Mouse (Mus musculus): ENCODE measurements around the gene Rasl10b. TPM values are rescaled to one million over a fixed set of nuclear protein-coding genes. Genes with fewer than 3 reads are reported as not detected.

The Rasl10b gene
- polyA plus RNA-seq, 1 experiment from 2014 or later: 29.6 TPM

GRCm38 (mm10) chr11:83408242-83408641 lies 695 bp upstream of the Rasl10b start:
- no peak for ATAC-seq (replicated peaks)
- Histone ChIP-seq H3K27me3 (no peaks in the 10 kb centered on the region), H3K9me3 (no peaks in the 10 kb centered on the region), H3K4me3 (no peak overlapping the region), H3K4me2 (replicated peaks) (no peak overlapping the region), H3K27ac (replicated peaks) (no peak overlapping the region), H3K4me1 (peaks cover 22% of the 10 kb centered on the region), H3K9ac (replicated peaks) (no peak overlapping the region), H3K36me3 (peaks cover 7% of the 10 kb centered on the region)
- WGBS: 50% methylated on average over 8 of the region's 8 CpGs

DNA sequence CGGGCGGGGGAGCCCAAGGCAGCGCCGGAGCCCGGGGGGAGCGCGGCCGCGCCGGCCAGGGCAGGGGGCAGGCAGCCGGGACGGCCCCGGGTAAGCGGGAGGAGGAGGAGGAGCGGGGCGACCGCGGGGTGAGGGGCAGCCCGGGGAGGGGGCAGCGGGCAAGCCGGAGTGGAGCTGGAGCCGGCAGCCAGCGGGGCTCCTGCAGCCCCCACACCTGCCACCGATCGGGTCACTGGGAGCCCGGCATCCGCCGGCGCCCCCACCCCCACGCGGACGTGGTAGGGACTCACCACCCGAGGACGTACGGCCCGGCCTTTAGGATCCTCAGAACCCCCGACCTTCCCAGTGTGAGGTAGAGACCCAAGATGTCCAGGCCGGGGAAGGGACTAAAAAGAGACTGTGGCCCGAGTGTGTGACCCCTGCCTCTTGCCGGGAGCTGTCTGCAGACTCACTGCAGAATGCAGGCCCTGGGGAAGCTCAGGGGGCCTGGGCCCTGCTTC lies 905 bp downstream of the Rasl10b start:
- WGBS: under 1% methylated on average over 32 of the region's 40 CpGs
- Histone ChIP-seq H3K4me3 (peak overlapping the region; percentile 92), H3K4me2 (replicated peaks) (peak overlapping the region; percentile 76), H3K4me1 (peaks cover 22% of the 10 kb centered on the region), H3K9me3 (no peaks in the 10 kb centered on the region), H3K27ac (replicated peaks) (peak overlapping the region; percentile 57), H3K36me3 (no peaks in the 10 kb centered on the region), H3K27me3 (no peaks in the 10 kb centered on the region), H3K9ac (replicated peaks) (peak overlapping the region; percentile 91)
- peak; percentile 46 for ATAC-seq (replicated peaks)

DNA sequence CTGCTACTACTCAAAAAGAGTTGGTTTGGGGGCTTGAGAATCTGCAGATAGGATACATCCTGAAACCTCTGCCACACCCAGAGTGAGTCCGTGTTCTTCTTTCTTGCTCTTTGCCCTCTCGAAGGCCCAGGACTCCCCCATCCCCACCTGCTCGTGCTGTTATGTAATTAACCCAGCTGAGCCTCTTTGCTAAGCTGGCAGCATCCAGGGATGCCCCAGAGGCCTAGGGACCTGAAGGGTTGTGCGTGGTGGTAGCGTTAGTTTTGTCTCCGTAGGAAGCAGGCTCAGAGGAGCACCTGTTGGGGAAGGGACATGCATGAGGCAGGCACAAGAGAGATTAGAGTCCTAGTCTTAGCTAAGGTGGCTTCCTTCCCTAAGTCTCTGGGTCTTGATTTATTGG lies 1.6 kb downstream of the Rasl10b start:
- no peaks in the 10 kb centered on the region for H3K9me3 ChIP-seq
- no peak for ATAC-seq (replicated peaks)
- H3K36me3 ChIP-seq: no peaks in the 10 kb centered on the region
- H3K27ac ChIP-seq (replicated peaks): no peak overlapping the region
- H3K4me3 ChIP-seq: peak overlapping the region; percentile 92
- 31% methylated on average over 6 of the region's 6 CpGs for WGBS
- no peaks in the 10 kb centered on the region for H3K27me3 ChIP-seq
- peak overlapping the region; percentile 91 for H3K9ac ChIP-seq (replicated peaks)
- peaks cover 22% of the 10 kb centered on the region for H3K4me1 ChIP-seq
- H3K4me2 ChIP-seq (replicated peaks): peak overlapping the region; percentile 76

DNA sequence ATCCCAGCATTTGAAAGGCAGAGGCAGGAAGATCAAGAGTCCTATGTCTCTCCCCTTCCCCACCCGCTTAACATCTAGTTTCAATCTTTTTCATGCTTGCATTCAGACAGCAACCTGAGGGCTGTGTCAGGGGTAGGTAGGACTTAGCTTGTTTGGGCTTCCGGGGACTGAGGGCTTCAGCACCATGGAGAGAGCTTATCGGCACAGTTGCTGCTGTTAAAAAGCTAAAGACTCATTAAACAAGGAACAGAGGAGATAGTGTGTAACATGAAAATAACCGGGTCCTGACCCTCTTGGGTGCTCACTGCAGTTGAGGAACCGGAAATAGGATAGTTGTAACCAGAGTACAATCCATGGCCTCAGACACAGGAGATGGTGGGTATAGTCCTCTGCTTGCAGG lies 8.1 kb downstream of the Rasl10b start:
- 12% methylated on average over 5 of the region's 5 CpGs for WGBS
- Histone ChIP-seq H3K27me3 (peaks cover 27% of the 10 kb centered on the region), H3K4me2 (replicated peaks) (no peak overlapping the region), H3K36me3 (no peaks in the 10 kb centered on the region), H3K27ac (replicated peaks) (no peak overlapping the region), H3K4me1 (peaks cover 8% of the 10 kb centered on the region), H3K9me3 (no peaks in the 10 kb centered on the region), H3K4me3 (no peak overlapping the region), H3K9ac (replicated peaks) (no peak overlapping the region)
- ATAC-seq (replicated peaks): no peak

- no peaks in the 10 kb centered on the region for H3K9me3 ChIP-seq
- H3K27me3 ChIP-seq: peaks cover 30% of the 10 kb centered on the region
- 63% methylated on average over 7 of the region's 7 CpGs for WGBS
- no peak overlapping the region for H3K4me2 ChIP-seq (replicated peaks)
- no peaks in the 10 kb centered on the region for H3K36me3 ChIP-seq
- H3K9ac ChIP-seq (replicated peaks): no peak overlapping the region
- peaks cover 8% of the 10 kb centered on the region for H3K4me1 ChIP-seq
- H3K4me3 ChIP-seq: no peak overlapping the region
- H3K27ac ChIP-seq (replicated peaks): no peak overlapping the region
- no peak for ATAC-seq (replicated peaks)
These were observed 8.8 kb downstream of the Rasl10b start for GRCm38 (mm10) chr11:83417708-83418107.

DNA sequence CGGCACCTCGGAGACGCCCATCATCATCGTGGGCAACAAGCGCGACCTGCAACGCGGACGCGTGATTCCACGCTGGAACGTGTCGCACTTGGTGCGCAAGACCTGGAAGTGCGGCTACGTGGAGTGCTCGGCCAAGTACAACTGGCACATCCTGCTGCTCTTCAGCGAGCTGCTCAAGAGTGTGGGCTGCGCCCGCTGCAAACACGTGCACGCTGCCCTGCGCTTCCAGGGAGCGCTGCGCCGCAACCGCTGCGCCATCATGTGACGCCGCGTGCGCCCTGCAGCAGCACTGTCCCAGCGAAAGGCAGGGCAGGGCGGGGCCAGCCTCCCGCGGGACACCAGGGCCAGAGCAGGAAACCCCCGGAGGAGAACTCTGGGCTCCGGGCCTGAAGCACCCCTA lies 9.6 kb downstream of the Rasl10b start:
- H3K27me3 ChIP-seq: peaks cover 30% of the 10 kb centered on the region
- 5% methylated on average over 38 of the region's 38 CpGs for WGBS
- H3K9me3 ChIP-seq: no peaks in the 10 kb centered on the region
- H3K9ac ChIP-seq (replicated peaks): 0 out of 2 replicates have a peak overlapping the region, but pooled peaks have one; percentile 6
- peaks cover 8% of the 10 kb centered on the region for H3K4me1 ChIP-seq
- peak overlapping the region; percentile 24 for H3K4me3 ChIP-seq
- no peak overlapping the region for H3K27ac ChIP-seq (replicated peaks)
- H3K36me3 ChIP-seq: no peaks in the 10 kb centered on the region
- peak overlapping the region; percentile 43 for H3K4me2 ChIP-seq (replicated peaks)
- ATAC-seq (replicated peaks): peak; percentile 79

DNA sequence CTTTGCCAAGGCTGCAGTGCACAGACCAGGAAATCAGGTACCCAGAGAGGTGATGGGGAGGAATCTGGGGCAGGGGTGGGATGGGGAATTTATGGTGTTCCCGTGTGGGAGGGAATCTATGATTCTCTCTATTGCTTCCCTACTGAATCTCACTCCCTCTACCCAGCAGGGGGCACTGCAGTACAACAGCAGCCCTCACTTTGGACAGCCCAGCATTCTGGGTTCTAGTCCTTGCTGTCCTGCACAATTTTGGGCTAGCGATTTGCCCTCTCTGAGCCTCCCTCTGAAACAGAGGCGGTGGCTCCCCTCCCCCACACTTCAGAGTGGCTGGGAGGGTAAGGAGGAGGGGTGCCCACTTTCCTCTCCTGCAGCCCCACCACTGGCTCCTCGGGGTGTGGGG lies 11.4 kb downstream of the Rasl10b start:
- Histone ChIP-seq H3K4me2 (replicated peaks) (no peak overlapping the region), H3K4me1 (peaks cover 8% of the 10 kb centered on the region), H3K4me3 (no peak overlapping the region), H3K36me3 (no peaks in the 10 kb centered on the region), H3K27ac (replicated peaks) (no peak overlapping the region), H3K27me3 (peaks cover 30% of the 10 kb centered on the region), H3K9ac (replicated peaks) (no peak overlapping the region), H3K9me3 (no peaks in the 10 kb centered on the region)
- no peak for ATAC-seq (replicated peaks)
- 34% methylated on average over 4 of the region's 4 CpGs for WGBS

- Histone ChIP-seq H3K27ac (replicated peaks) (no peak overlapping the region), H3K4me1 (peaks cover 8% of the 10 kb centered on the region), H3K4me2 (replicated peaks) (no peak overlapping the region), H3K4me3 (no peak overlapping the region), H3K36me3 (no peaks in the 10 kb centered on the region), H3K9ac (replicated peaks) (no peak overlapping the region), H3K9me3 (no peaks in the 10 kb centered on the region), H3K27me3 (peaks cover 30% of the 10 kb centered on the region)
- ATAC-seq (replicated peaks): no peak
- WGBS: 3% methylated on average over 9 of the region's 9 CpGs
These were observed 12.4 kb downstream of the Rasl10b start for GRCm38 (mm10) chr11:83421305-83421704.

GRCm38 (mm10) chr11:83424681-83425080 lies 15.7 kb downstream of the Rasl10b start:
- 6% methylated on average over 8 of the region's 8 CpGs for WGBS
- H3K27ac ChIP-seq (replicated peaks): no peak overlapping the region
- no peaks in the 10 kb centered on the region for H3K36me3 ChIP-seq
- no peaks in the 10 kb centered on the region for H3K4me1 ChIP-seq
- H3K27me3 ChIP-seq: peaks cover 29% of the 10 kb centered on the region
- peak; percentile 76 for ATAC-seq (replicated peaks)
- no peak overlapping the region for H3K9ac ChIP-seq (replicated peaks)
- no peak overlapping the region for H3K4me2 ChIP-seq (replicated peaks)
- no peaks in the 10 kb centered on the region for H3K9me3 ChIP-seq
- H3K4me3 ChIP-seq: no peak overlapping the region

- no peaks in the 10 kb centered on the region for H3K9me3 ChIP-seq
- 0 out of 2 replicates have a peak overlapping the region, but pooled peaks have one; percentile 5 for H3K4me2 ChIP-seq (replicated peaks)
- H3K4me3 ChIP-seq: no peak overlapping the region
- no peaks in the 10 kb centered on the region for H3K36me3 ChIP-seq
- 46% methylated on average over 17 of the region's 17 CpGs for WGBS
- no peak overlapping the region for H3K27ac ChIP-seq (replicated peaks)
- H3K9ac ChIP-seq (replicated peaks): no peak overlapping the region
- no peak for ATAC-seq (replicated peaks)
- H3K27me3 ChIP-seq: peaks cover 17% of the 10 kb centered on the region; the same call in 1 of the 2 replicates
- H3K4me1 ChIP-seq: no peaks in the 10 kb centered on the region
These were observed 18.0 kb downstream of the Rasl10b start for GRCm38 (mm10) chr11:83426964-83427363.

GRCm38 (mm10) chr11:83429355-83429754 lies 20.4 kb downstream of the Rasl10b start, which contains the start of gene Gas2l2:
Gene Gas2l2, minus strand, starts transcription at chr11:83429455.
- peaks cover 12% of the 10 kb centered on the region; the same call in 1 of the 2 replicates for H3K27me3 ChIP-seq
- H3K9me3 ChIP-seq: no peaks in the 10 kb centered on the region
- 65% methylated on average over 5 of the region's 5 CpGs for WGBS
- no peak within 1 kb of the TSS for H3K9ac ChIP-seq (replicated peaks)
- ATAC-seq (replicated peaks): no peak
- H3K4me3 ChIP-seq: no peak within 1 kb of the TSS
- no peaks in the 10 kb centered on the region for H3K4me1 ChIP-seq
- H3K36me3 ChIP-seq: no peaks in the 10 kb centered on the region
- no peak within 1 kb of the TSS for H3K4me2 ChIP-seq (replicated peaks)
- no peak within 1 kb of the TSS for H3K27ac ChIP-seq (replicated peaks)

GRCm38 (mm10) chr11:83432533-83432932 lies 23.6 kb downstream of the Rasl10b start:
- Histone ChIP-seq H3K36me3 (no peaks in the 10 kb centered on the region), H3K4me1 (no peaks in the 10 kb centered on the region), H3K27me3 (peaks cover 12% of the 10 kb centered on the region; the same call in 1 of the 2 replicates), H3K27ac (replicated peaks) (no peak overlapping the region), H3K9me3 (no peaks in the 10 kb centered on the region), H3K9ac (replicated peaks) (no peak overlapping the region), H3K4me3 (no peak overlapping the region), H3K4me2 (replicated peaks) (no peak overlapping the region)
- WGBS: 81% methylated on average over 2 of the region's 2 CpGs
- no peak for ATAC-seq (replicated peaks)

DNA sequence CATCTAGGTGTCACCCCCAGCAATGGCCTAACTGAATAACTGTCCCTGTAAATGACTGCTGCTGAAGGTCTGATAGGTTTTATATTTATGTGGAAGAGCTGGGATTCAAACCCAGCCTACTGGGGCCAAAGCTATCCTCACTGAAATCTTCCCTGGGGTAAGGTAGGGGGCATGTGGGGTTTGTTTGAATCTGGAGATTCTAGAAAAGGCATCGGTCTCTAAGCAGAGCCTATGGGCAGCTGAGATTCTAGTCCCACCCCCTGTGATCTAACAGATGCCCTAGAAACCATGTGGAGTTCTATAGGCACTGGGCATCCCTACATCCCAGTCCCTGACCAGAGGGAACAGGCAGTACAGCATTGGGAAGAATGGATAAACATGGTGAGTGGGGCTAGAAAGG lies 28.4 kb downstream of the Rasl10b start, which contains the start of gene 1700020L24Rik:
TSS of gene 1700020L24Rik (plus strand) at position 301 of the 400 bp plus-strand sequence.
- Histone ChIP-seq H3K4me1 (no peaks in the 10 kb centered on the region), H3K4me3 (no peak within 1 kb of the TSS), H3K9ac (replicated peaks) (no peak within 1 kb of the TSS), H3K4me2 (replicated peaks) (no peak within 1 kb of the TSS), H3K9me3 (no peaks in the 10 kb centered on the region), H3K27me3 (peaks cover 13% of the 10 kb centered on the region), H3K36me3 (no peaks in the 10 kb centered on the region), H3K27ac (replicated peaks) (no peak within 1 kb of the TSS)
- no peak for ATAC-seq (replicated peaks)
- WGBS: 66% methylated on average over 1 of the region's 1 CpGs
